Mouse (Mus musculus) ES-E14 (cell line): Measurements from ENCODE around the gene Flnb. TPM values are rescaled to one million over a fixed set of nuclear protein-coding genes. Genes with fewer than 3 reads are reported as not detected.

ENCODE experiments used
- DNase-seq: peaks from one replicate; pipeline ENCODE4 v3.0.0-alpha.2; 2013; ENCODE audit warnings: low read depth, low spot score
- H3K27ac ChIP-seq: 2 replicates; pipeline ENCODE4 v1.5.1; 2012; ENCODE audit warnings: low read depth, mild to moderate bottlenecking, low read length, moderate library complexity, mixed read lengths; ENCODE audit not compliant: poor library complexity, insufficient read depth, severe bottlenecking
- H3K36me3 ChIP-seq: 2 replicates; pipeline ENCODE4 v1.6.1; 2012; ENCODE audit warnings: mild to moderate bottlenecking, low read length, moderate library complexity, mixed read lengths; ENCODE audit not compliant: control insufficient read depth, poor library complexity, insufficient read depth, severe bottlenecking
- H3K4me1 ChIP-seq, 2 experiments: fragments of 150-350 bp in 1 of 2; sonication (generic) in 1 of 2; 2 replicates each; pipeline ENCODE4 v1.6.1; 2012; ENCODE audit warnings: low read length in 2 of 2, mild to moderate bottlenecking in 1 of 2, mixed read lengths in 1 of 2; ENCODE audit not compliant: control insufficient read depth in 2 of 2, insufficient read depth in 2 of 2, poor library complexity in 1 of 2
- H3K4me3 ChIP-seq, 2 experiments: fragments of 150-350 bp in 1 of 2; sonication (generic) in 1 of 2; 2 replicates each; pipeline ENCODE4 v1.5.1; 2012; ENCODE audit warnings: low read length in 2 of 2, low read depth in 1 of 2, mild to moderate bottlenecking in 1 of 2, mixed read lengths in 1 of 2; ENCODE audit not compliant: insufficient read depth in 1 of 2, poor library complexity in 1 of 2, severe bottlenecking in 1 of 2
- H3K9ac ChIP-seq: 2 replicates; pipeline ENCODE4 v1.6.1; 2012; ENCODE audit warnings: low read depth, mild to moderate bottlenecking, low read length, mixed read lengths; ENCODE audit not compliant: poor library complexity, insufficient read depth, severe bottlenecking
- H3K9me3 ChIP-seq: fragments of 150-350 bp; sonication (generic); 2 replicates; pipeline ENCODE4 v1.6.1; 2012; ENCODE audit warnings: low read depth, mild to moderate bottlenecking, low read length; ENCODE audit not compliant: control insufficient read depth, insufficient read depth
- CHD2 ChIP-seq: IDR thresholded peaks from 2 replicates; pipeline ENCODE4 v1.6.1; 2014; ENCODE audit warnings: mild to moderate bottlenecking, low read depth, low read length, inconsistent platforms
- HCFC1 ChIP-seq: IDR thresholded peaks from 2 replicates; pipeline ENCODE4 v1.6.1; 2012; ENCODE audit warnings: low read length, inconsistent platforms, borderline replicate concordance; ENCODE audit not compliant: insufficient read depth
- MAFK ChIP-seq: IDR thresholded peaks from 2 replicates; pipeline ENCODE4 v1.6.1; 2014; ENCODE audit warnings: mild to moderate bottlenecking, low read depth, low read length, inconsistent platforms; ENCODE audit not compliant: insufficient read depth
- ZC3H11A ChIP-seq: IDR thresholded peaks from 2 replicates; pipeline ENCODE4 v1.6.1; 2012; ENCODE audit warnings: low read depth, mild to moderate bottlenecking, inconsistent platforms, low read length, borderline replicate concordance
- ZNF384 ChIP-seq: IDR thresholded peaks from 2 replicates; pipeline ENCODE4 v1.6.1; 2012; ENCODE audit warnings: low read depth, low read length, inconsistent platforms
- in situ Hi-C, 2 experiments: fragments of 600-800 bp; cut with MboI; formaldehyde crosslinking; loops; one replicate each; pipeline ENCODE4 v1.15.1; 2025; ENCODE audit warnings: low sequenced_read_pairs in 2 of 2, inconsistent platforms in 1 of 2; ENCODE audit not compliant: unreplicated experiment in 2 of 2
- total RNA-seq: library from RNA; depleted of rRNA; stranded (reverse); fragments of 300-350 nt; gene quantifications from 2 replicates; pipeline ENCODE4 v1.2.3, GENCODE M21; 2012

The Flnb gene
- total RNA-seq, 1 experiment = 350 TPM

DNA sequence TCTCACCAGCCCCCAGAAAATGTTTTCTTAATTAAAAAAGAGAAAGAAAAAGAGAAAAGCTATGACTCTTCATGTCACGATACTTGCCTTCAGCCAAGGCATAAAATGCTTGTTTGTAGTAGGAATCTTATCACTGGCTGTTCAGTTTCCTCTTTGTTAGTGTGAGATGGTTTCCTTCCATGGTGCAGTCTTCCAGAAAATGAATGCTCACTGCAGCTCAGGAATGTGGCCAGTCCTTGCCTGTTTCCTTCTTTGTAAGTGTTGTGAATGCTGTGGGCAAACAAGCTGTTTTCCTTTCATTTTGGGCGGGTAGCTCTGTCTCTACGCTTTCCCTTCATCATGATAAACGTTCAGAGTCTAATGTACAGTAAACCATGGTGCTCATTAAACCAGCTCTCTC lies 56.7 kb downstream of the Flnb start:
- peaks cover 0 to 2% of the 10 kb centered on the region in 2 experiments; a peak in 1 of 4 replicates for H3K4me1 ChIP-seq
- H3K9ac ChIP-seq = no peak overlapping the region
- in situ Hi-C loops = no loop called here
- TF ChIP-seq CHD2 (no peak), ZNF384 (no peak), ZC3H11A (no peak), HCFC1 (no peak), MAFK (no peak)
- H3K9me3 ChIP-seq = no peaks in the 10 kb centered on the region
- no peak for DNase-seq
- H3K27ac ChIP-seq = no peak overlapping the region
- no peak overlapping the region for H3K4me3 ChIP-seq
- peaks cover 20% of the 10 kb centered on the region for H3K36me3 ChIP-seq

DNA sequence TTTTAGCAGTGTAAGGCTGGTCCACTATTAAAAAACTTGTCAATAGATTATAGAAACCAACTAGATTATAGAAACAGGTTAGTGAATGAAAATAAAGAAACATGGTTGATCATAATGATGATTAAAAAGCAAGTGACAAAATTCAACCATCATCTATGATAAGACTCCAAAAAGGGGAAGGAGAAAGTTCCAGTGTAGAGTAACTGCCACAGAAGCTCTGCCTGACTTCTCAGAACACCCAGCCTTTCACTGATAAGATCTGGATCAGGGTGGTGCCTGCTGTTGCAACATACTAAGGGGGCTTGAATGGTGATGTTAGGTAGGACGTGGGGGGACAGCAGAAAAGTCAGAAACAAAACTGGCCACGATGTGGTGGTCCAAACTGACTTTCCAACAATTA lies 60.2 kb downstream of the Flnb start:
- in situ Hi-C loops = no loop called here

DNA sequence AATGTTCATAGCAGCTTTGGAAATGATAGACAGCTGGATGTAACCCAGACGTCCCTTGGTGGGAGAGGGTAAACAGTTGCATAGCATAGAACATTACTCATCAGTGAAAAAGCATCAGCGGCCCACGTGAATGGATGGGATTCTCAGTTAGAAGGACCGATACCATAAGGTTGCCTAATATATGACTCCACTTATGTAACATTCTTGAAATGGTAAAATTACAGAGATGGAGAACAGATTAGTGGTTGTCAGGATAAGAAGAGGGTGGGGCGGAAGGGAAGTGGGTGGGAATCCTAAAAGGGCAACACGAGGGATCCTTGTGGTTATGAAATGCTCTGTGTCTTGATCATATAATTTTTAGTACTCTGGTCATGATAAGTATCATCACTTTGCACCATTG lies 62.6 kb downstream of the Flnb start:
- in situ Hi-C loops = no loop called here
- Histone ChIP-seq H3K9ac (no peak overlapping the region), H3K27ac (no peak overlapping the region), H3K4me3 (no peak overlapping the region), H3K9me3 (no peaks in the 10 kb centered on the region), H3K4me1 (peaks cover 0 to 2% of the 10 kb centered on the region in 2 experiments; a peak in 1 of 4 replicates), H3K36me3 (peaks cover 33% of the 10 kb centered on the region)
- TF ChIP-seq CHD2 (no peak), HCFC1 (no peak), ZC3H11A (no peak), ZNF384 (no peak), MAFK (no peak)
- DNase-seq = no peak

More for the DNA sequence above, 60.2 kb downstream of the Flnb start:
- H3K4me3 ChIP-seq = no peak overlapping the region
- no peak for DNase-seq
- H3K36me3 ChIP-seq = peaks cover 25% of the 10 kb centered on the region
- no peak overlapping the region for H3K27ac ChIP-seq
- H3K9me3 ChIP-seq = no peaks in the 10 kb centered on the region
- H3K4me1 ChIP-seq = peaks cover 0 to 2% of the 10 kb centered on the region in 2 experiments; a peak in 1 of 4 replicates
- no peak overlapping the region for H3K9ac ChIP-seq
- no peak for TF ChIP-seq CHD2
- TF ChIP-seq ZNF384 = no peak
- TF ChIP-seq MAFK = no peak
- no peak for TF ChIP-seq ZC3H11A
- TF ChIP-seq HCFC1 = no peak

DNA sequence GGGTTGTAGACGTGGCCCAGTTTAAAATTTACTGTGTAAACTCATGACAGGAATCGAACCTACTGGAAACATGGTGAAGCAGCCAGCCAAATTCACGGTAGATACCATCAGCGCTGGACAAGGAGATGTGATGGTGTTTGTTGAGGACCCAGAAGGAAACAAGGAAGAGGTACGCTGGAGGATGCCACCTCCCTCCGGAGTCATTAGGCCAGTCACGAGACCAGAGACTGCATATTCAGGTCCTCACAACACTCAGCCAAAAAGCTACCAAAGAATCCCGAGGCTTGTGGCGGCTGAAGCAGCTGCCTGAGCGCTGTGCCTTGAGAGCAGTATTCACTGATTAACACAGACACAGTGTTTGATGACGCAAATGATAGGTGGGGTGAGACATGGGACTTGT lies 63.8 kb downstream of the Flnb start:
- no peak overlapping the region for H3K27ac ChIP-seq
- H3K36me3 ChIP-seq = peaks cover 35% of the 10 kb centered on the region
- TF ChIP-seq CHD2 = no peak
- TF ChIP-seq HCFC1 = no peak
- TF ChIP-seq ZC3H11A = no peak
- peaks cover 0 to 2% of the 10 kb centered on the region in 2 experiments; a peak in 1 of 4 replicates for H3K4me1 ChIP-seq
- in situ Hi-C loops = no loop called here
- DNase-seq = no peak
- H3K9me3 ChIP-seq = no peaks in the 10 kb centered on the region
- no peak overlapping the region for H3K4me3 ChIP-seq
- no peak overlapping the region for H3K9ac ChIP-seq

DNA sequence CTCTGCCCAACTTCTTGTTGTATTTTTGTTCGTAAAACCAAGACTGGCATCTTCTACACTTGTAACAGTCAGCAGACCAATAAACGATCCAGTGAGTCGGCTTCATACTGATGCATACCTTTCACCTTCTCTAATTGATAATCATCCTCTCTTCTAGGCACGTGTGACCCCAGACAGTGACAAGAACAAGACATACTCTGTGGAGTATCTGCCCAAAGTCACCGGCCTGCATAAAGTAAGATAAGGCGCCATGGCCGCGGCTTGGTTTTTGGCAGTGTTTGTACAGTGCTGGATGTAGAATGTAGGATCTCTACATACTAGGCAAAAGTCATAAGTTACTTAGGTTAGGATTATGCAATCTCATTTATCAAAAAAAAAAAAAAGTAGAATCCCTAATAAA lies 64.3 kb downstream of the Flnb start:
- Histone ChIP-seq H3K36me3 (peaks cover 35% of the 10 kb centered on the region), H3K27ac (no peak overlapping the region), H3K9ac (no peak overlapping the region), H3K4me3 (no peak overlapping the region), H3K9me3 (no peaks in the 10 kb centered on the region), H3K4me1 (peaks cover 0 to 2% of the 10 kb centered on the region in 2 experiments; a peak in 1 of 4 replicates)
- TF ChIP-seq CHD2 (no peak), ZC3H11A (no peak), ZNF384 (no peak), HCFC1 (no peak), MAFK (no peak)
- in situ Hi-C loops = no loop called here
- DNase-seq = no peak
